Mouse (Mus musculus) midbrain, embryonic 16.5 days (tissue): ENCODE data around the gene Esrrb. TPM values are rescaled to one million over a fixed set of nuclear protein-coding genes. Genes with fewer than 3 reads are reported as not detected.

Experiments used
- ATAC-seq: fragments of 200-750 bp; cut with Nextera tagmentation; 2 replicates; pipeline ENCODE4 v1.8.0; 2017; ENCODE audit warnings: moderate TSS enrichment
- H3K27ac ChIP-seq: fragments of 300-500 bp; sonication (generic); 2 replicates; pipeline ENCODE4 v1.5.1; 2014; ENCODE audit warnings: mild to moderate bottlenecking, low read length, mixed read lengths
- H3K27me3 ChIP-seq: fragments of 300-500 bp; sonication (generic); 2 replicates; pipeline ENCODE4 v1.6.1; 2014; ENCODE audit warnings: low read depth, low read length, mixed read lengths; ENCODE audit not compliant: control insufficient read depth, insufficient read depth
- H3K36me3 ChIP-seq: fragments of 300-500 bp; sonication (generic); 2 replicates; pipeline ENCODE4 v1.6.1; 2014; ENCODE audit warnings: mild to moderate bottlenecking, low read length, moderate library complexity, mixed read lengths; ENCODE audit not compliant: control insufficient read depth, insufficient read depth
- H3K4me1 ChIP-seq: fragments of 300-500 bp; sonication (generic); 2 replicates; pipeline ENCODE4 v1.6.1; 2014; ENCODE audit warnings: mild to moderate bottlenecking, low read length, mixed read lengths; ENCODE audit not compliant: control insufficient read depth, insufficient read depth
- H3K4me2 ChIP-seq: fragments of 300-500 bp; sonication (generic); 2 replicates; pipeline ENCODE4 v1.6.1; 2014; ENCODE audit warnings: mild to moderate bottlenecking, low read length, mixed read lengths
- H3K4me3 ChIP-seq: fragments of 300-500 bp; sonication (generic); 2 replicates; pipeline ENCODE4 v1.5.1; 2014; ENCODE audit warnings: low read depth, mild to moderate bottlenecking, low read length, moderate library complexity, mixed read lengths
- H3K9ac ChIP-seq: fragments of 300-500 bp; sonication (generic); 2 replicates; pipeline ENCODE4 v1.6.1; 2014; ENCODE audit warnings: low read depth, low read length, mixed read lengths
- H3K9me3 ChIP-seq: fragments of 300-500 bp; sonication (generic); replicated peaks from 2 replicates; pipeline ENCODE4 v1.6.1; 2014; ENCODE audit warnings: mild to moderate bottlenecking, low read length, mixed read lengths; ENCODE audit not compliant: control insufficient read depth, poor library complexity, severe bottlenecking
- WGBS: fragments of 180-500 bp; shearing (Covaris S2); extraction: QIAGEN DNeasy Blood & Tissue Kit; methylation state at CpG from one replicate; pipeline ENCODE4 v1.1.7; 2014; 5-methylcytosine and 5-hydroxymethylcytosine counted together
- polyA plus RNA-seq: library from polyadenylated mRNA; unstranded; fragments of >200 nt; fragmentation: Nextera tagmentation; extraction: Ambion mirVana; gene quantifications from 2 replicates; pipeline ENCODE4 v1.2.1, GENCODE M21; 2015

The Esrrb gene
- polyA plus RNA-seq: 4.7 and 4.9 TPM in 2 replicates

DNA sequence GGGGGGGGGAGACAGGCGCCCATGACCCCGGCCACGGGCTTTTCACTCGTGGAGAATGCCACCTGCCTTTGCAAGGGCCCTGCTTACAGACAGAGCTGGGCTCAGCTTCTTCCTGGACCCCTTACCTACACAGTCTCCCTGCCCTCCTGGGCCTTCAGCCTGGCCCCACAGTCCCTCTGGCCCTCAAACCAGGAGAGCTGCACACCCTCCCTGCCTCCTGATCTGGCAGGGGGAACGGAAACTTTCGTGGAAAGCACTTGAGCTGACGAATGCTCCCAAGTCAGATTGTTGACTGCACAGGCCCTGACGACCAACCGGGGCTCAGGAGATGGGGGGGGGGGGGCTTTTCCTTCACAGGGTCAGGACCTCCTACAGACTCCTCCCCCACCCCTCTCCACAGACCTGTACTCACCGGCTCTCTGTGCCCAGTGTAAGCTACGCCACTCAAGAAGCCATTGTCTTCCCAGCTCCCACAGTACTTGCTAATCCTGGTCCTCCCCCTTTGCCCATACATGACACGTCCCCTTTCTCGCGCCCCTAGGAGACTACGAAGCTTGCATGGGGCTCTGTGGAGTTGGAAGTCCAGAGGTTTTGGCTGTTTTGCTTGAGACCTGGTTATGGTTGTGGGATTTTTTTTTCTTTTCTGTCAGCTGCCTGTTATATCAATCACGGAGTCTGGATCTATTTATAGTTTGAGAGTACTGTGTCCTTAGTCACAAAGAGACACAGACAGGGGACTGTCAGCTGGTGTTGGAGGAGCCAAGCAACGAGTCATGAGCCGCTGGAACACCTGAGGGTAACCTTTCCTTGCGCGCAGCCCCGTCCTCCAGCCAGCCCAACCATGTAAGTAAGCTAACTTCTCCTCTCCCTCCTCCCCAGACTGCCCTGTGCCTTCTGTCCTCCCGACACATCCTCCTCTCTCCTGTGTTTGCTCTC, at the start of gene Esrrb:
Esrrb (plus strand) TSS at position 422 of the 936 bp plus-strand sequence.
- H3K4me2 ChIP-seq: no peak within 1 kb of the TSS
- WGBS: 29% methylated on average over 22 of the region's 22 CpGs
- H3K9ac ChIP-seq: no peak within 1 kb of the TSS
- H3K27me3 ChIP-seq: no peaks in the 10 kb centered on the region; the same call in 1 of the 2 replicates
- no peak within 1 kb of the TSS for H3K4me3 ChIP-seq
- no peak for ATAC-seq
- H3K36me3 ChIP-seq: no peaks in the 10 kb centered on the region
- H3K27ac ChIP-seq: no peak within 1 kb of the TSS
- H3K9me3 ChIP-seq: no peaks in the 10 kb centered on the region
- H3K4me1 ChIP-seq: peaks cover 14% of the 10 kb centered on the region

DNA sequence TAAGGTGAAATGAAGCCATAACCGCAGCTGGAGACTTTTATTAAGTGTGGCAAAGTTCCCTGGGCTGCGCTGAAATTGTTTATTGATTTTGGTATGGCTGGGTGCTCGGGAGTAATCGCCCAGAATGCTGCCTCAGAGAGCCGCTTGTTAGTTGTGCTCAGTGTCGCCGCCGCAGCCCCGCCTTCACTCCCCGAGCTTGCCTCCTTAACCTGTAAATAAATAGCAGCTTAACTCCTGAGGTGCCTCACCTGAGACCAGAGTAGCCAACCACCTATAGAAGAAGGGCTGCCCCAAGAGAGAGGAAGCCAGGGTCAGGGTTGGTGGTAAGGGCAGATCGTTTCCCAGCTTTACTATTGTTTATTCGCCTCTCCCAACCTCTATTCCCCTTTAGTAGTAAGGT, 40.3 kb upstream of the Esrrb start:
- no peak overlapping the region for H3K4me2 ChIP-seq
- no peak for ATAC-seq
- H3K27me3 ChIP-seq: no peaks in the 10 kb centered on the region
- no peaks in the 10 kb centered on the region for H3K9me3 ChIP-seq
- no peaks in the 10 kb centered on the region for H3K4me1 ChIP-seq
- H3K4me3 ChIP-seq: no peak overlapping the region
- 20% methylated on average over 12 of the region's 12 CpGs for WGBS
- no peak overlapping the region for H3K27ac ChIP-seq
- no peak overlapping the region for H3K9ac ChIP-seq
- H3K36me3 ChIP-seq: no peaks in the 10 kb centered on the region

DNA sequence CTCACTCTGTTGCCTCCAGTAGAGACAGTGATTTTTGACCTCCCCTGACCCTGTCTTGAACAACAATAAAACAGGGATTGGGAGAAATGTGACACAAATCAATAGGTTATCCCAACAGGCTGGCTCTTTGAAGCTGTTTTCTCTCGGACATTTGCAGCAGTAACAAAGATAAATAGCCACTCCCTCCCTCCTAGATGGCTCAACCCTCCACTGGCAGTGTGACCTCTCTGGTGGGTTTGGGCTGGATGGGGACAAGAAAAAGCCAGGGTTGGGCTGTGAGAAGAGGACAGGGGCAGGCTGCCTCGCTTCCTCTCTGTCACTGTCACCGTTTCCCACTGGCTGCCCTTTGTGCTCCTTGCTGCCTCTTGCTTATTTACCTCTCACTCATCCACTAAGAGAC, 36.6 kb upstream of the Esrrb start:
- no peaks in the 10 kb centered on the region for H3K9me3 ChIP-seq

DNA sequence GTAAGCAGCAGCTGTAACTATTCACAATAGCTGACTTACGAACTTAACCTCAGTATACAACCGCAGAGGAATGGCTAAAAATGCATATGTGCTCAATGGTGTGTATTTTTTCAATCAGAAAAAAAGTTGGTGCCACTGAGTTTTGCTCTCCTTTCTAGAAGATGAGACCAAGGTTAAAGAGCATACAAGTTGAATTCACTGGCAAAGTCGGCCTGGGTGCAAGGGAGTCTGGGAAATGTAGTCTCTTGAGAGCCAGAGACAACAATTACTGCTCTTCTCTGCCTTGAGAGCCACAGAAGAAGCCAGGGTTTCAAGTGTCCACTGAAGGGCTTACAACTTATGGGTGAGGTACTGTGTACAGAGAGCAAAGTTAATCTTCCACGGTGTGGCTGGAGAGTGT, 31.1 kb upstream of the Esrrb start:
- Histone ChIP-seq H3K27ac (no peak overlapping the region), H3K9me3 (no peaks in the 10 kb centered on the region), H3K4me3 (no peak overlapping the region), H3K4me1 (peaks cover 9% of the 10 kb centered on the region; the same call in 1 of the 2 replicates), H3K9ac (no peak overlapping the region), H3K27me3 (no peaks in the 10 kb centered on the region; the same call in 1 of the 2 replicates), H3K36me3 (no peaks in the 10 kb centered on the region), H3K4me2 (no peak overlapping the region)
- WGBS: 58% methylated on average over 4 of the region's 4 CpGs
- no peak for ATAC-seq

More for the DNA sequence above, 36.6 kb upstream of the Esrrb start:
- Histone ChIP-seq H3K4me1 (no peaks in the 10 kb centered on the region), H3K9ac (no peak overlapping the region), H3K27me3 (no peaks in the 10 kb centered on the region; the same call in 1 of the 2 replicates), H3K4me2 (no peak overlapping the region), H3K27ac (no peak overlapping the region), H3K4me3 (no peak overlapping the region), H3K36me3 (no peaks in the 10 kb centered on the region)
- WGBS: 25% methylated on average over 3 of the region's 3 CpGs
- no peak for ATAC-seq

DNA sequence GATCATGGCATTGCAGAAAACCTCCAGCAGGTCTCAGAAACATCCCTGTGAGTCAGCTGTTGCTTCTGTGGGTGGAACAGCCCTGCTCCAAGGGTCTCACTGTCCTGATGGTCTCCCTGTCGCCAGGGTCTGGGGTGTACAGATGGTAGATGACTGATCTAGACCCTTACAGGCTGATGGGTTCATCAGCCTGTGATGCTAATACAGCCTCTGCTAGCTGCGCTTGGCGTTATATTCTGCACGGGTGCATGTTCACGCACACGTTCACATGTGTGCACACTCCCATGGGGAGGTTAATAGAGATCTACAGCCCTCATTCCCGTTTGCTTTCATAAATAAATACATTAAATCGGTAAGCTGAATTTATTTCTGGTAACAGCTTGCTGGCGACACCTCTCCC, 30.2 kb upstream of the Esrrb start:
- peak; percentile 36; the same call in 1 of the 2 replicates for ATAC-seq
- H3K9ac ChIP-seq: no peak overlapping the region
- H3K4me1 ChIP-seq: peaks cover 9% of the 10 kb centered on the region; the same call in 1 of the 2 replicates

DNA sequence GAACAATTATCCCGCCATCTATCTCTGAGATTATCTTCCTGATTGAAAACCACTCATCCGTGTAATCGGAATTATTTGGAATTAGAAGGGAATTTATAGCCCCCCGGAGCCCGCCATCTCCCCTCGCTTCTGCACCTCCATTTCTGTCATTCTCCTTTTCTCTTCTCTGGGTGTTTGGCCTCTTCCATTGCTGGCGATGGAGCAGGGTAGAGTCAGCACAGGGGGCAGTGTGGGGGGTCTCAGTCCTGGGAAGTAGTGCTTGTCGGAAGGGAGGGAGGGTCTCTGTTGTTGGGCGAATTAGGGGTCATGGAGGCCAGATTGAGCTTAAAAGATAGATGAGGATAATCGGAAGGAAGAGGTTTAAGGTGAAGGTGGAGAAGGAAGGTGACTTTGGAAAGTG, 29.7 kb upstream of the Esrrb start:
- ATAC-seq: no peak

More for the DNA sequence above, 30.2 kb upstream of the Esrrb start:
- no peaks in the 10 kb centered on the region for H3K9me3 ChIP-seq
- H3K4me3 ChIP-seq: no peak overlapping the region
- no peaks in the 10 kb centered on the region for H3K36me3 ChIP-seq
- H3K4me2 ChIP-seq: 0 out of 2 replicates have a peak overlapping the region, but pooled peaks have one; percentile 12
- WGBS: 52% methylated on average over 9 of the region's 9 CpGs
- H3K27me3 ChIP-seq: no peaks in the 10 kb centered on the region; the same call in 1 of the 2 replicates
- no peak overlapping the region for H3K27ac ChIP-seq

DNA sequence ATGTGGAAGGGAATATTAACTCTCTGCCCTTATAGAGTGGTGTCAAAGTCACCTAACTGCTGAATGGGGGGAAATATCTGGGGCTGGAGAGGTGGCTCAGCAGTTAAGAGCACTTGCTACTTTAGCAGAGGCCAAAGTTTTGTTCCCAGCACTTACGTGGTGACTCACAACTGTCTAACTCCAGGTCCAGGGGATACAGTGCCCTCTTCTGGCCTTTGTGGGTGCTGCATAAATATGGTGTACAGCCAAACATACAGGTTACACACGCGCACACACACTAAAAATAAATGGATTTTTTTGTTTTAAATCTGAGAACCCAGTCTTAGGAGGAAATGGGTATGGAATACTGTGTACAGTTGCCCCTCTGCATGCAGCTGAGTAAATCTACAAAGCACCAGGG, 24.7 kb upstream of the Esrrb start:
- no peak overlapping the region for H3K4me2 ChIP-seq
- H3K4me3 ChIP-seq: no peak overlapping the region
- no peaks in the 10 kb centered on the region for H3K36me3 ChIP-seq
- no peaks in the 10 kb centered on the region for H3K9me3 ChIP-seq
- peaks cover 5% of the 10 kb centered on the region; the same call in 1 of the 2 replicates for H3K4me1 ChIP-seq
- H3K9ac ChIP-seq: no peak overlapping the region
- H3K27ac ChIP-seq: no peak overlapping the region
- no peaks in the 10 kb centered on the region for H3K27me3 ChIP-seq
- WGBS: 96% methylated on average over 3 of the region's 3 CpGs
- no peak for ATAC-seq

More for the DNA sequence above, 29.7 kb upstream of the Esrrb start:
- Histone ChIP-seq H3K4me2 (0 out of 2 replicates have a peak overlapping the region, but pooled peaks have one; percentile 12), H3K9ac (no peak overlapping the region), H3K27ac (no peak overlapping the region), H3K4me3 (no peak overlapping the region), H3K4me1 (peaks cover 9% of the 10 kb centered on the region; the same call in 1 of the 2 replicates), H3K27me3 (no peaks in the 10 kb centered on the region), H3K36me3 (no peaks in the 10 kb centered on the region), H3K9me3 (no peaks in the 10 kb centered on the region)
- WGBS: 44% methylated on average over 10 of the region's 10 CpGs

DNA sequence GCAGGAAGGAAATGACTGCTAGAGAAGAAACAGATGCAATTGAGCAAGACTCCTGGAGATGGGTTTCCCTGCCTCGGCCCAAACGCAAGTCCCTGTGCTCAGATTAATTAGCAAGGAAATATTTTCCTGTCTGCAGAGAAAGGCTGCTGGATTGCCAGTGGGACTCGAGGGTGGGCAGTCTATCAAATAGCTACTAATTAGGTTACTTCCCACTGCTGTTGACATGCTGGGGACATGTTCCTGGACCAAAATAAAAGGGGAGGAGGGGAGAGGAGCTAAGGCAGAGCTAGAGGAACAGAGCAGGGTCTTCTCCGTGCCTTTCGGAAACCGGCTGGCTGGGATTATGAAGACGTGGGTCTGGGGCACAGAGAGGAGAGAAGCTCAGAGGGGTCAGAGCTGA, 24.0 kb upstream of the Esrrb start:
- no peaks in the 10 kb centered on the region for H3K36me3 ChIP-seq
- no peaks in the 10 kb centered on the region for H3K27me3 ChIP-seq
- peaks cover 3% of the 10 kb centered on the region; the same call in 1 of the 2 replicates for H3K4me1 ChIP-seq
- H3K9ac ChIP-seq: no peak overlapping the region
- no peak overlapping the region for H3K27ac ChIP-seq
- no peaks in the 10 kb centered on the region for H3K9me3 ChIP-seq
- ATAC-seq: no peak
- H3K4me2 ChIP-seq: no peak overlapping the region
- no peak overlapping the region for H3K4me3 ChIP-seq
- WGBS: 46% methylated on average over 7 of the region's 7 CpGs

DNA sequence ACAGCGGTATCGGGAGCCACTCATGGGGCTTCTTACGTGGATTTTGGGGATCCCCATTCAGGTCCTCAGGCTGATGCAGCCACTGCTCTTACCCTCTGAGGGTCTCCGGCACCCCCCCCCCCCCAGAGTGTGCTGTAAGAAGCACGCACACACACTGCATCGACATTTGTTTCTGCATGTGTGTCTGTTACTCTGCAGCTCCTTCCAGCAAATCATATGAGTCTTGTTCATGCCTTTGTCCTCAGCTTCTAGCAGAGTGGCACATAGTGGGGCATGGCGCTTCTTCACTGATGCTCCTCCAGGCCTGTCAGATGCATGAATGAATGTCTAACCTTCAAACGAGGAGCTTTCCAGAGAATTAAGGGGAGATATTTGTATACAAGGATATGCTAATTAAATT, 11.4 kb upstream of the Esrrb start:
- Histone ChIP-seq H3K4me2 (no peak overlapping the region), H3K9me3 (no peaks in the 10 kb centered on the region), H3K36me3 (no peaks in the 10 kb centered on the region), H3K9ac (no peak overlapping the region), H3K27ac (no peak overlapping the region), H3K4me1 (peaks cover 4% of the 10 kb centered on the region; the same call in 1 of the 2 replicates), H3K27me3 (no peaks in the 10 kb centered on the region), H3K4me3 (no peak overlapping the region)
- no peak; the same call in 1 of the 2 replicates for ATAC-seq
- WGBS: 75% methylated on average over 7 of the region's 8 CpGs
